Mouse (Mus musculus): ENCODE data around the gene Per2. TPM values are rescaled to one million over a fixed set of nuclear protein-coding genes. Genes with fewer than 3 reads are reported as not detected.

The Per2 gene
- polyA plus RNA-seq, 1 experiment = 1.6 TPM

Other genes with a start within 250 kb of the Per2 start
- 74.2 and 90.4 TPM in 2 replicates for gene Ube2f, start 209.0 kb downstream of the Per2 start, polyA plus RNA-seq (2012; ENCODE audit: insufficient read depth, insufficient read length, missing spikeins)
- 9.1 and 10.6 TPM in 2 replicates for gene Scly, start 161.0 kb downstream of the Per2 start, polyA plus RNA-seq (2012; ENCODE audit: insufficient read depth, insufficient read length, missing spikeins)
- gene Espnl, start 137.2 kb downstream of the Per2 start, polyA plus RNA-seq (2012; ENCODE audit: insufficient read depth, insufficient read length, missing spikeins) = not detected in 2 replicates
- gene Klhl30, start 108.3 kb downstream of the Per2 start, polyA plus RNA-seq (2012; ENCODE audit: insufficient read depth, insufficient read length, missing spikeins) = 0.32 and 0.71 TPM in 2 replicates
- not detected in 2 replicates for gene Erfe, start 92.9 kb downstream of the Per2 start, polyA plus RNA-seq (2012; ENCODE audit: insufficient read depth, insufficient read length, missing spikeins)
- 37.9 and 39.9 TPM in 2 replicates for gene Ilkap, start 60.5 kb downstream of the Per2 start, polyA plus RNA-seq (2012; ENCODE audit: insufficient read depth, insufficient read length, missing spikeins)
- 7.8 and 10.9 TPM in 2 replicates for gene Hes6, start 45.3 kb downstream of the Per2 start, polyA plus RNA-seq (2012; ENCODE audit: insufficient read depth, insufficient read length, missing spikeins)
- 3.8 and 4.9 TPM in 2 replicates for gene Traf3ip1, start 35.3 kb upstream of the Per2 start, polyA plus RNA-seq (2012; ENCODE audit: insufficient read depth, insufficient read length, missing spikeins)
- 3.4 and 5.0 TPM in 2 replicates for gene Asb1, start 81.2 kb upstream of the Per2 start, polyA plus RNA-seq (2012; ENCODE audit: insufficient read depth, insufficient read length, missing spikeins)